In genomic region chr5:105494918-105495901, GRCm38 (mm10) we compare ENCODE assay signal across 8 mouse cellular contexts. TPM values are rescaled to one million over a fixed set of nuclear protein-coding genes. Genes with fewer than 3 reads are reported as not detected.
DNase-seq lines count a peak whose midpoint lies in the region; ATAC-seq and TF ChIP-seq lines count a peak whose summit lies in the region.

No protein-coding gene starts in this region.

- H3K4me3 ChIP-seq in limb, embryonic 14.5 days (replicated peaks; ENCODE audit: low read length): peak overlapping the region; percentile 19
- peak overlapping the region; percentile 3; the same call in 1 of the 2 replicates for H3K4me3 ChIP-seq in midbrain, embryonic 14.5 days (replicated peaks; ENCODE audit: low read depth, low read length)

- H3K9ac ChIP-seq in limb, embryonic 14.5 days (ENCODE audit: low read depth, low read length, severe bottlenecking): peak overlapping the region; percentile 31
- H3K9ac ChIP-seq in midbrain, embryonic 14.5 days (replicated peaks; ENCODE audit: low read length): 0 out of 2 replicates have a peak overlapping the region, but pooled peaks have one; percentile 16

- no peaks in the 10 kb centered on the region for H3K27me3 ChIP-seq in limb, embryonic 14.5 days (ENCODE audit: control insufficient read depth, insufficient read depth, low read length)
- no peaks in the 10 kb centered on the region for H3K27me3 ChIP-seq in midbrain, embryonic 14.5 days (ENCODE audit: control insufficient read depth, insufficient read depth, low read length)

- peak; percentile 28 to 29 for DNase-seq in cerebellum, adult 18-20 months
- no peak for DNase-seq in cerebellum, adult 9-10 months
- peak; percentile 73 for DNase-seq in c-Kit-positive CD71-positive TER-119-positive erythroid progenitor cells, embryonic 14.5 days (ENCODE audit: low spot score)
- peak; percentile 86 for DNase-seq in gastrocnemius, postnatal 14 days
- peak; percentile 97 for DNase-seq in induced T-regulatory cell, adult 2 months (ENCODE audit: low read depth)
- DNase-seq in limb, embryonic 14.5 days (ENCODE audit: low spot score): peak; percentile 83
- peak; percentile 85 for DNase-seq in midbrain, embryonic 14.5 days
- DNase-seq in spleen, postnatal 36 days (ENCODE audit: low spot score in 2 of 2): peak; percentile 88 to 89

- ATAC-seq in limb, embryonic 14.5 days (ENCODE audit: low FRiP score, low read depth): peak; percentile 74
- ATAC-seq in midbrain, embryonic 14.5 days (ENCODE audit: low FRiP score, low TSS enrichment): peak; percentile 72

- H3K4me1 ChIP-seq in limb, embryonic 14.5 days (ENCODE audit: control insufficient read depth, insufficient read depth, low read length): peaks cover 44% of the 10 kb centered on the region
- peaks cover 39% of the 10 kb centered on the region for H3K4me1 ChIP-seq in midbrain, embryonic 14.5 days (ENCODE audit: control insufficient read depth, insufficient read depth, low read length)

- no peak for TF ChIP-seq POLR2A in limb, embryonic 14.5 days (IDR thresholded peaks at IDR 0.05; ENCODE audit: borderline replicate concordance, extremely low read depth, insufficient read depth, insufficient read length)

- no peaks in the 10 kb centered on the region for H3K9me3 ChIP-seq in limb, embryonic 14.5 days (ENCODE audit: control insufficient read depth, low read length)
- no peaks in the 10 kb centered on the region for H3K9me3 ChIP-seq in midbrain, embryonic 14.5 days (ENCODE audit: control insufficient read depth, low read length)

- intact Hi-C loops in gastrocnemius, postnatal 14 days (cut with DNase I; ENCODE audit: low total_unique reads): no loop called here

- no peak overlapping the region for H3K27ac ChIP-seq in limb, embryonic 14.5 days (replicated peaks; ENCODE audit: low read depth, low read length)
- 0 out of 2 replicates have a peak overlapping the region, but pooled peaks have one; percentile 20 for H3K27ac ChIP-seq in midbrain, embryonic 14.5 days (replicated peaks; ENCODE audit: low read depth, low read length)

- WGBS in limb, embryonic 14.5 days: 8% methylated on average over 22 of the region's 24 CpGs
- 2% methylated on average over 24 of the region's 24 CpGs for WGBS in midbrain, embryonic 14.5 days

- H3K4me2 ChIP-seq in limb, embryonic 14.5 days (replicated peaks; ENCODE audit: low read depth, low read length, severe bottlenecking): peak overlapping the region; percentile 46
- peak overlapping the region; percentile 45 for H3K4me2 ChIP-seq in midbrain, embryonic 14.5 days (ENCODE audit: low read length)

- H3K36me3 ChIP-seq in limb, embryonic 14.5 days (ENCODE audit: control insufficient read depth, insufficient read depth, low read length): no peaks in the 10 kb centered on the region
- no peaks in the 10 kb centered on the region for H3K36me3 ChIP-seq in midbrain, embryonic 14.5 days (ENCODE audit: control insufficient read depth, insufficient read depth, low read length)

RNA-seq across cellular contexts. Expression of gene Lrrc8c, which starts 24.0 kb away (rescaled TPM):
- 10 to 100 TPM; 15.1 to 17.9 TPM for total RNA-seq in gastrocnemius, postnatal 14 days (2021)
- 13.0 and 20.2 TPM in 2 replicates for polyA plus RNA-seq in limb, embryonic 14.5 days (2012; rRNA removed)
- polyA plus RNA-seq in limb, embryonic 14.5 days (2014; fragmentation: Nextera tagmentation; extraction: Ambion mirVana): 19.6 and 19.7 TPM in 2 replicates
- 13.0 and 16.7 TPM in 2 replicates for polyA plus RNA-seq in midbrain, embryonic 14.5 days (2014; fragmentation: Nextera tagmentation; extraction: Ambion mirVana)
